Mouse (Mus musculus) ES-Bruce4 (cell line): Measurements from ENCODE around the gene Phc2.

Experiments used
- CTCF ChIP-seq: IDR thresholded peaks from one replicate; pipeline ENCODE4 v1.8.1; 2011; ENCODE audit warnings: low read depth, low read length
- EP300 ChIP-seq: IDR thresholded peaks from 2 replicates; pipeline ENCODE4 v1.6.1; 2011; ENCODE audit warnings: low read depth, low read length; ENCODE audit not compliant: insufficient read depth
- POLR2A ChIP-seq: IDR thresholded peaks from one replicate; pipeline ENCODE4 v1.8.1; 2011; ENCODE audit warnings: low read length; ENCODE audit not compliant: insufficient read depth

GRCm38 (mm10) chr4:128793710-128794109, 139.2 kb downstream of the Phc2 start:
- TF ChIP-seq CTCF (no peak), POLR2A (no peak), EP300 (no peak)
